Mouse (Mus musculus) cerebellum, adult 9-11 months (tissue): Measurements from ENCODE around the gene Heg1.

Experiments used
- DNase-seq: peaks from one replicate; pipeline ENCODE4 v3.0.0; 2022

Gene Heg1

GRCm38 (mm10) chr16:33746074-33746676, 62.0 kb downstream of the Heg1 start:
- DNase-seq, result peak; percentile 80

- DNase-seq, result no peak
These were observed 63.3 kb downstream of the Heg1 start for GRCm38 (mm10) chr16:33747346-33747954.

GRCm38 (mm10) chr16:33747994-33748393, 63.8 kb downstream of the Heg1 start:
- no peak for DNase-seq

- no peak for DNase-seq
These were observed 67.0 kb downstream of the Heg1 start for GRCm38 (mm10) chr16:33751152-33751551.

GRCm38 (mm10) chr16:33751590-33751989, 67.4 kb downstream of the Heg1 start:
- DNase-seq, result no peak

GRCm38 (mm10) chr16:33752904-33753578, 68.9 kb downstream of the Heg1 start:
- no peak for DNase-seq

- no peak for DNase-seq
These were observed 71.1 kb downstream of the Heg1 start for GRCm38 (mm10) chr16:33755293-33755692.

GRCm38 (mm10) chr16:33755961-33756360, 71.8 kb downstream of the Heg1 start:
- no peak for DNase-seq

- peak; percentile 80 for DNase-seq
These were observed 72.2 kb downstream of the Heg1 start for GRCm38 (mm10) chr16:33756396-33756795.

GRCm38 (mm10) chr16:33759207-33759606, 75.0 kb downstream of the Heg1 start:
- no peak for DNase-seq

GRCm38 (mm10) chr16:33760542-33760941, 76.4 kb downstream of the Heg1 start:
- DNase-seq, result no peak

GRCm38 (mm10) chr16:33760996-33761395, 76.8 kb downstream of the Heg1 start:
- no peak for DNase-seq

- DNase-seq, result no peak
These were observed 80.5 kb downstream of the Heg1 start for GRCm38 (mm10) chr16:33764501-33765193.

- no peak for DNase-seq
These were observed 81.3 kb downstream of the Heg1 start for GRCm38 (mm10) chr16:33765477-33765876.

GRCm38 (mm10) chr16:33766309-33766708, 82.1 kb downstream of the Heg1 start:
- DNase-seq, result no peak

- DNase-seq, result no peak
These were observed 82.6 kb downstream of the Heg1 start for GRCm38 (mm10) chr16:33766757-33767156.

- no peak for DNase-seq
These were observed 84.5 kb downstream of the Heg1 start for GRCm38 (mm10) chr16:33768491-33769278.

- no peak for DNase-seq
These were observed 85.7 kb downstream of the Heg1 start for GRCm38 (mm10) chr16:33769848-33770247.

GRCm38 (mm10) chr16:33770778-33771454, 86.7 kb downstream of the Heg1 start:
- DNase-seq, result no peak

- DNase-seq, result no peak
These were observed 88.6 kb downstream of the Heg1 start for GRCm38 (mm10) chr16:33772809-33773208.

GRCm38 (mm10) chr16:33774972-33775371, 90.8 kb downstream of the Heg1 start:
- DNase-seq, result peak; percentile 22

- DNase-seq, result no peak
These were observed 91.7 kb downstream of the Heg1 start for GRCm38 (mm10) chr16:33775733-33776335.
